Mouse (Mus musculus) stomach, embryonic 15.5 days (tissue): ENCODE measurements around the gene Vps33b. TPM values are rescaled to one million over a fixed set of nuclear protein-coding genes. Genes with fewer than 3 reads are reported as not detected.

Source experiments
- ATAC-seq: fragments of 200-750 bp; cut with Nextera tagmentation; 2 replicates; pipeline ENCODE4 v1.8.0; 2017; ENCODE audit warnings: low read depth, moderate number of reproducible peaks, moderate TSS enrichment; ENCODE audit not compliant: insufficient read depth, low FRiP score
- H3K27ac ChIP-seq: fragments of 300-500 bp; sonication (generic); 2 replicates; pipeline ENCODE4 v1.5.1; 2015; ENCODE audit warnings: mild to moderate bottlenecking, inconsistent platforms
- H3K27me3 ChIP-seq: fragments of 300-500 bp; sonication (generic); replicated peaks from 2 replicates; pipeline ENCODE4 v1.6.1; 2015; ENCODE audit warnings: inconsistent platforms
- H3K36me3 ChIP-seq: fragments of 300-500 bp; sonication (generic); 2 replicates; pipeline ENCODE4 v1.6.1; 2015; ENCODE audit warnings: inconsistent platforms
- H3K4me1 ChIP-seq: fragments of 300-500 bp; sonication (generic); 2 replicates; pipeline ENCODE4 v1.6.1; 2015; ENCODE audit warnings: inconsistent platforms
- H3K4me2 ChIP-seq: fragments of 300-500 bp; sonication (generic); 2 replicates; pipeline ENCODE4 v1.6.1; 2015; ENCODE audit warnings: mild to moderate bottlenecking, inconsistent platforms
- H3K4me3 ChIP-seq: fragments of 300-500 bp; sonication (generic); replicated peaks from 2 replicates; pipeline ENCODE4 v1.5.1; 2015; ENCODE audit warnings: inconsistent platforms
- H3K9ac ChIP-seq: fragments of 300-500 bp; sonication (generic); 2 replicates; pipeline ENCODE4 v1.6.1; 2015; ENCODE audit warnings: inconsistent platforms
- H3K9me3 ChIP-seq: fragments of 300-500 bp; sonication (generic); 2 replicates; pipeline ENCODE4 v1.6.1; 2016; ENCODE audit warnings: inconsistent platforms
- WGBS: fragments of 180-500 bp; shearing (Covaris S2); methylation state at CpG from one replicate; pipeline ENCODE4 v1.1.7; 2015; 5-methylcytosine and 5-hydroxymethylcytosine counted together
- polyA plus RNA-seq: library from polyadenylated mRNA; unstranded; fragments of >200 nt; fragmentation: Nextera tagmentation; extraction: Ambion mirVana; gene quantifications from 2 replicates; pipeline ENCODE4 v1.2.1, GENCODE M21; 2015

Vps33b gene
- polyA plus RNA-seq, 1 experiment from 2014 or later = 12.9 TPM

DNA sequence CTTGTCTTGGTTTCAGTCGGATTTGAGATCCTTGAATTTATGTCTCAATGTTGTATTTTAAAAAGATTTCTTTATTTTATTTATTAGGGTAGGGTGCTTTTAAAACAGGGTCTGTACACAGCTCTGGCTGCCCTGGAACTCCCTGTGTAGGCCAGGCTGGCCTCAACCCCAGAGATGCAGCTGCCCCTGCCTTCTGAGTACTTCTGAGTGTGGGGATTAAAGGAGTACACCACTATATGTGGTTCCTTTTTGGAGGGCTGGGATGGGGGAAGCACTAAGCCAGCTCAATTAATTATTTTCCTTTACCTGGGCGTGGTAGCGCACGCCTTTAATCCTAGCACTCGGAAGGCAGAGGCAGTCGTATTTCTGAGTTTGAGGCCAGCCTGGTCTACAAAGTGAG, 27.0 kb downstream of the Vps33b start:
- H3K4me2 ChIP-seq = 0 out of 2 replicates have a peak overlapping the region, but pooled peaks have one; percentile 78

DNA sequence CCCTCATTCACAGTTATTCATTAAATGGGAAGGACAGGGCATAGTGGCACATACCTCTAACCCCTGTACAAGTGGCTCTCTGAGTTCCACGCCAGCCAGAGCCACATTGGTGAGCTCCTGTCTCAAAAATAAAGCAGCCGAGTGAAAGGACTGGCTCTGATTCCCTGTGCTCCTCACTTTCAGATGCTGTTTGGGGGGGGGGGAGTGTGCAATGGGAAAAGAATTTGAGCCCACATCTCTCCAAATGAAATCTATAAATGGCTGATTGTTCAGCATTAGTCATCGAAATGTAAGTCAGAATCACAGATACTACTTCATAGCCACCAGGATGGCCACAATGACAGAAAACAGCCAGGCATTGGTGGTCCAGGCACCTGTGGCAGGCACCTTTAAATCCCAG, 27.6 kb downstream of the Vps33b start:
- no peak overlapping the region for H3K9ac ChIP-seq
- no peak for ATAC-seq
- peaks cover 15% of the 10 kb centered on the region for H3K36me3 ChIP-seq
- H3K27me3 ChIP-seq = no peaks in the 10 kb centered on the region
- peak overlapping the region; percentile 24; the same call in 1 of the 2 replicates for H3K4me2 ChIP-seq
- no peaks in the 10 kb centered on the region for H3K9me3 ChIP-seq
- H3K4me1 ChIP-seq = 0 out of 2 replicates have a peak, but pooled peaks cover 12% of the 10 kb centered on the region
- no peak overlapping the region for H3K27ac ChIP-seq
- H3K4me3 ChIP-seq = no peak overlapping the region
- WGBS = 80% methylated on average over 3 of the region's 3 CpGs

More for the DNA sequence above, 27.0 kb downstream of the Vps33b start:
- Histone ChIP-seq H3K4me3 (no peak overlapping the region), H3K27me3 (no peaks in the 10 kb centered on the region), H3K9me3 (no peaks in the 10 kb centered on the region), H3K4me1 (0 out of 2 replicates have a peak, but pooled peaks cover 12% of the 10 kb centered on the region), H3K36me3 (peaks cover 10% of the 10 kb centered on the region), H3K27ac (no peak overlapping the region), H3K9ac (no peak overlapping the region)
- no peak for ATAC-seq
- 90% methylated on average over 6 of the region's 6 CpGs for WGBS

DNA sequence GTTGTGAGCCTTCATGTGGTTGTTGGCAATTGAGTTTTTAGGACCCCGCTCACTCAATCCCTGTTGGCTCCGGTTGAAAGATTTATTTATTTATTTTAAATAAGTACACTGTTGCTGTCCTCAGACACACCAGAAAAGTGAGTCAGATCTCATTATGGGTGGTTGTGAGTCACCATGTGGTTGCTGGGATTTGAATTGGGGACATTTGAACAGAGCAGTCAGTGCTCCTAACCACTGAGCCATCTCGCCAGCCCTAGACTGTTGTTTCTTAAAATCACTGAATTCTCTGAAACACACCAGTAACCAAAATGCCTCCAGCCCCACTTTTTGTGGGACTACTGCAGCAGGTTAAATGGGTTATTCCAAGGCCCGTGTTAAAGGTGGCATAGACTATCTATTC, 29.3 kb downstream of the Vps33b start:
- H3K9me3 ChIP-seq = no peaks in the 10 kb centered on the region
- H3K36me3 ChIP-seq = peaks cover 26% of the 10 kb centered on the region
- 94% methylated on average over 4 of the region's 4 CpGs for WGBS
- no peak overlapping the region for H3K4me3 ChIP-seq
- no peak overlapping the region for H3K27ac ChIP-seq
- no peaks in the 10 kb centered on the region for H3K27me3 ChIP-seq
- 0 out of 2 replicates have a peak, but pooled peaks cover 12% of the 10 kb centered on the region for H3K4me1 ChIP-seq
- no peak for ATAC-seq
- no peak overlapping the region for H3K4me2 ChIP-seq
- no peak overlapping the region for H3K9ac ChIP-seq

DNA sequence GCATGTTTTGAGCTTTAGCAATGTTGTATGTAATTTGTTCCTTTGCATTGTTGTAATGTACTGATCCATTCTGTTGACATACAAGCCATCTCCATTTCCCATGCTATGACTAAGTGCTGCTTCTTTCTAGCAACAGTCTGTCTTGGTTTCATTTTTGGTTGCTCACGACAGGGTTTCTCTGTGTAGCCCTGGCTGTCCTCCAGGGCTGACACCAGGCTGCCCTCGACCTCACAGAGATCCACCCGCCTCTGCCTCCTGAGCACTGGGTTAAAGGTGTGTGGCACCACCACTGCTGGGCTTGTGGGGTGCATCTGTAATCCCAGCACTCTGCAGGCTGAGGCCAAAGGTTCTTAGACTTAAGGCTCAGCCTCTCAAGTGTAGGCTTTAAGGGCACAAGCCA, 30.1 kb downstream of the Vps33b start:
- no peak overlapping the region for H3K4me3 ChIP-seq
- no peaks in the 10 kb centered on the region for H3K27me3 ChIP-seq
- ATAC-seq = no peak
- peaks cover 34% of the 10 kb centered on the region for H3K36me3 ChIP-seq
- H3K9me3 ChIP-seq = no peaks in the 10 kb centered on the region
- WGBS = 79% methylated on average over 3 of the region's 3 CpGs
- H3K9ac ChIP-seq = no peak overlapping the region
- H3K4me1 ChIP-seq = 0 out of 2 replicates have a peak, but pooled peaks cover 12% of the 10 kb centered on the region
- no peak overlapping the region for H3K27ac ChIP-seq
- H3K4me2 ChIP-seq = no peak overlapping the region

DNA sequence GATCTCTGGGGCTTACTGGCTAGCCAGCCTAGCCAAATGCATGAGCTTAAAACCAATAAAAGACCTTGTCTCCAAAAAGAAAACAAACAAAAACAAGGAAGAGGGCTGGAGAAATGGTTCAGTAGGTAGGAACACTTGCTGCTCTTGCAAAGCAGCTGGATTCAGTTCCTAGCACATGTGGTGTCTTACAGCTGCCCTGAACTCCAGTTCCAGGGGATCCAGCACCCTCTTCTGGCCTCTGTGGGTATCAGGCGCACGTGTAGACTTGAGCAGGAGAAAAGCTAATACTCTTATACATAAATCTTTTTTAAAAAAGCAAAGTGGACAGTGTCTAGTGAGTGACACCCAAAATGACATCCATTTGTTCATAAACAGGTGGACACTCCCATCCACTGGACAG, 32.1 kb downstream of the Vps33b start:
- Histone ChIP-seq H3K4me2 (no peak overlapping the region), H3K27me3 (no peaks in the 10 kb centered on the region), H3K9me3 (no peaks in the 10 kb centered on the region), H3K36me3 (peaks cover 49% of the 10 kb centered on the region), H3K9ac (no peak overlapping the region), H3K27ac (no peak overlapping the region), H3K4me3 (no peak overlapping the region), H3K4me1 (0 out of 2 replicates have a peak, but pooled peaks cover 5% of the 10 kb centered on the region)
- no peak for ATAC-seq
- 90% methylated on average over 2 of the region's 2 CpGs for WGBS

DNA sequence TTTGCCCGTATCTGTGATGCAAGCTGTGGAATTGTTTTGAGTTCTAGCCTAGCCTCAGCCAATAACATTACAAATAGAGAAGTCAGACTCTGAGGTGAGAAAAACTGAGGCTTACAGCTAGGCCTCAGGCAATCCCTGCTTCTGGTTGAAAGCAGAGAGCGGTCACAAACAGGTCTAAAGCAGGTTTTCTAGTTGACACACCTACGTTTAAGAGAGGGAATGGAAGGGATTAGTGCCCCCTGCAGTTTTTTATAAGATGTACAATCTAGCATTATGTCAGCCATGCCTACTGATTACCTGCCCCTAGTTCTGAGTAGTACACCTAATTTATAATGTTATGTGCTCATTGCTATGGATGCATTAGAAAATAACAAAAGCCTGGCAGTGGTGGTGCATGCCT, 38.3 kb downstream of the Vps33b start:
- no peak for ATAC-seq
- WGBS = 74% methylated on average over 3 of the region's 3 CpGs
- no peak overlapping the region for H3K9ac ChIP-seq
- no peaks in the 10 kb centered on the region for H3K4me1 ChIP-seq
- H3K9me3 ChIP-seq = no peaks in the 10 kb centered on the region
- no peak overlapping the region for H3K4me2 ChIP-seq
- H3K36me3 ChIP-seq = peaks cover 82% of the 10 kb centered on the region
- no peak overlapping the region for H3K27ac ChIP-seq
- no peaks in the 10 kb centered on the region for H3K27me3 ChIP-seq
- H3K4me3 ChIP-seq = no peak overlapping the region

DNA sequence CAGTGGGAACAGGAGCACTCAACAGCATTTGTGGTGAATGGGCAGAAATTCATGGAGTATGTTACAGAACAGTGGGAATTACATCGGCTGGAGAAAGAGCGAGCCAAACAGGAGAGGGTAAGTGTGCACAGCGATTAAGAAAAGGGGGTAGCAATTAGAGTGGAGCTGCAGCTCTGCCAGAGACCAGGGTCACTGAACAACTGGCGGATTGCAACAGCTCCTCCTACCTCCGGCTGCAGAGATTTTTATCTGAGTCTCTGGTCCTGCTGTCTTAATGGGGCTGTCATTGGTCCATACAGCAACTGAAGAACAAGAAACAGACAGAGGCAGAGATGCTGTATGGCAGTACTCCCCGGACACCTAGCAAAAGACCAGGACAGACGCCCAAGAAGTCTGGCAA, 41.3 kb downstream of the Vps33b start:
- no peak for ATAC-seq
- Histone ChIP-seq H3K9ac (no peak overlapping the region), H3K4me2 (no peak overlapping the region), H3K27me3 (no peaks in the 10 kb centered on the region), H3K27ac (no peak overlapping the region), H3K36me3 (peaks cover 83% of the 10 kb centered on the region), H3K4me1 (no peaks in the 10 kb centered on the region), H3K4me3 (no peak overlapping the region), H3K9me3 (no peaks in the 10 kb centered on the region)
- 85% methylated on average over 7 of the region's 7 CpGs for WGBS

DNA sequence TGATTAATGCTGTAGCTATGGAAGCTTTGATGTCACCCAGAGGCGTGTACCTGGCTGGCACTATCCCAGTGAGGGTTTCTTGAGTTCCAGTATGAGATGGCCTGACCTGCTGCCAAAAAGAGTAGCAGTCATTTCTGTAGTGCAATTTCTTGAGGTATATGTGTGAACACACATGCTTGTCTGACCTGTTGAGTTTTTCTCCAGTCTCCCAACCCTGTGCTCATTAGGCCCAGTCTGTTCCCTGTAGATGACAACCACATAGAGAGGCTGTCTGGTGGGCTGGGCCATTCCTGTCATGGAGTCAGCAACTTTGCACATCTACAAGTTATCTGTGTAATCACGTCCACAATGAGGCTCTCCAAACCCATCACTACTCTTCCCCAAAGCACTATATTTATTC, 46.3 kb downstream of the Vps33b start:
- Histone ChIP-seq H3K27me3 (no peaks in the 10 kb centered on the region), H3K27ac (no peak overlapping the region), H3K4me2 (no peak overlapping the region), H3K4me1 (no peaks in the 10 kb centered on the region; the same call in 1 of the 2 replicates), H3K9ac (no peak overlapping the region), H3K36me3 (peaks cover 49% of the 10 kb centered on the region), H3K9me3 (no peaks in the 10 kb centered on the region), H3K4me3 (no peak overlapping the region)
- no peak for ATAC-seq
- 89% methylated on average over 2 of the region's 2 CpGs for WGBS

DNA sequence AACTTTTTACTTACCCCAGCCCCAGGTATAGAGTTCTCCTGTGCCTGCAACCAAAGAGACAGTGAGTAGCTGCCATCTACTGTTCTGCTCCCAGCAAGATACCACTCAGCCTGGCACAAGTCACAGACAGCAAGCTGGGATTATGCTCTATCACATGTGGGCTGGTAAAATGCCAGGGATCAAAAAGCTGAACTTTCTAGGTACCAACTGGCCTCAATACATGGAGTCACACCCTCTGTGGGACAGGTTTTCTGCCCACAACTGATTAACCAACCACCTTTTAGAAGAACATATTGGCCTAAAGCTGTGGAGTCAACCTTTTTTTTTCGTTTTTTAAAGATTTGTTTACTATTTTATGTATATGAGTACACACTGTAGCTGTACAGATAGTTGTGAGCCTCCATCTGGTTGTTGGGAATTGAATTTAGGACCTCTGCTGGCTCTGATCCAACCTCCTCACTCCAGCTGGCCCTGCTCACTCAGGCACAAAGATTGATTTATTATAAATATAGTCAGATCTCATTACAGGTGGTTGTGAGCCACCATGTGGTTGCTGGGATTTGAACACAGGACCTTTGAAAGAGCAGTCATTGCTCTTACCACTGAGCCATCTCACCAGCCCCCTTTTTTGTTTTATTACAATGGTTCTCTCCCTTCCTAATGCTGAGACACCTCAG, 48.1 kb downstream of the Vps33b start:
- Histone ChIP-seq H3K4me2 (no peak overlapping the region), H3K4me3 (no peak overlapping the region), H3K9ac (no peak overlapping the region), H3K4me1 (no peaks in the 10 kb centered on the region; the same call in 1 of the 2 replicates), H3K27me3 (no peaks in the 10 kb centered on the region), H3K9me3 (no peaks in the 10 kb centered on the region), H3K27ac (no peak overlapping the region), H3K36me3 (peaks cover 34% of the 10 kb centered on the region)
- 55% methylated on average over 1 of the region's 1 CpGs for WGBS
- no peak for ATAC-seq

DNA sequence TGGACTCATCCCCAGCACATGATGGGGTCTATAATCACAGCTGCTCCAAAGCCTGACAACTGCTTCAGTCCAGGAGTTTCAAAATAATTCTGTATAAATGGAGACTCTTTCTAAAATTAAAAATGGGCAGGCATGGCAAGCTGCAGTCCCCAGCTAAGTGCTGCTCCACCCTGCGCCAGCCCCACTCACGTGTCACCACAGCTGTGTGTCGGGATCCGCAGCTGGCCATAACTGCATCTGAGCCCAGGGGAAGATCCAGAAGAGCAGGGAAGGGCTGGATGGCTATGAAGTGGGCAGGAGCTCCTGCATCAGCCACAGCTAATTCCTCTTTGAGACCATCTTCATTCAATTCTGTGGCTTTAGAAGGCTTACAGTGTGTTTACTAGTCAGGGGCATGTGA, 49.2 kb downstream of the Vps33b start:
- peaks cover 24% of the 10 kb centered on the region for H3K36me3 ChIP-seq
- WGBS = 87% methylated on average over 4 of the region's 4 CpGs
- ATAC-seq = no peak
- H3K4me3 ChIP-seq = no peak overlapping the region
- no peak overlapping the region for H3K9ac ChIP-seq
- H3K4me1 ChIP-seq = no peaks in the 10 kb centered on the region; the same call in 1 of the 2 replicates
- H3K4me2 ChIP-seq = no peak overlapping the region
- H3K27ac ChIP-seq = no peak overlapping the region
- no peaks in the 10 kb centered on the region for H3K9me3 ChIP-seq
- H3K27me3 ChIP-seq = no peaks in the 10 kb centered on the region

DNA sequence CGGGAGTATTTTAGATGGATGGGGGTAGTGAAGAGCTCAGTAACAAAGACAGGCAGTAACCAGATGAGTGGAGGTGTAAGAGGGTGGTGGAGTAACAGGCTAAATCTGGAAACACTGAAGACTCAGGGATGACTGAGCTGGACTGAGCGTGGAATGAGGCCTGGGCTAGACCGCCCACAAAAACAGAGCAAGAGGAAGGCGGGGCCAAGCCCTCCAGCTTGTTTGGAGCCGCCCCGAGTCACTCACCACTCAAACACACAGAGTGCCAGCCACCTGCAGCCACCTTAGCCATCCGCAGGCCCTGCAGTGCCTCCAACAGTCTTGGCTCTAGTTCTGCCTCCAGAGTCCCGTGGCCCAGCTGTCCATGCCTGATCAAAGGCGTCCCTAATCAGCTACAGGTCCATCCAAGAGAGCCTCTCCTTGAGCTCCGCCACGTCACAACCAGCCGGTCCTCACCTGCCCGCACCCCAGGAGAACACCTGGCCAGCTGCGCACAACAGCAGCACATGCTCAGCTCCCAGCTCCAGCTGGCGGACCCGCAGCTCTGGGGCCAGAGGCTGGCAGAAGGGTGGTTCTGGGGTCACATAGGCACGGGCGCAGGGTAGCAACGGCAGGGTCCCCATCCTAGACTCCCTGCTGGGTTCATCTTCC, 50.5 kb downstream of the Vps33b start:
- Histone ChIP-seq H3K36me3 (peaks cover 12% of the 10 kb centered on the region), H3K4me2 (no peak overlapping the region), H3K4me1 (no peaks in the 10 kb centered on the region; the same call in 1 of the 2 replicates), H3K27me3 (no peaks in the 10 kb centered on the region), H3K9ac (no peak overlapping the region), H3K4me3 (no peak overlapping the region), H3K9me3 (no peaks in the 10 kb centered on the region), H3K27ac (no peak overlapping the region)
- 77% methylated on average over 18 of the region's 19 CpGs for WGBS
- no peak for ATAC-seq

DNA sequence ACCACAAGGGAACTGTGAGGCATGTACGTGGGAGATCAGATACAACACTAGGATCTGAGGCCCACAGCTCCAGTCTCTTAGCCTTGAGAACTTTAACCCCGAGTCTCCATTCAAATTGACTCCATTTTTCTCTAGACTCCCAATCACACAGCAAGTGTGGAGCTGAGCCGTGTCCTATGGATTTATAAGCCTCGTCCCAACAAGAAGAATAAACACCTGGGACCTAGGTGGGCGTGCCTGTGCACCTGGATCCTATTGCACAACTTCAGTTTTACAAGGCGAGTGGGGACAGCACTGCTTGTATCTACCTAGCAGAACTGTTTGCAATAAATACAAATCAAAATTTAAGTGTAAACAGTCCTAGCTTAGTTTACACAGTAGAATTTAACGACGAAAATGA, 53.9 kb downstream of the Vps33b start:
- H3K9me3 ChIP-seq = no peaks in the 10 kb centered on the region
- H3K27me3 ChIP-seq = no peaks in the 10 kb centered on the region
- peak overlapping the region; percentile 91; the same call in 1 of the 2 replicates for H3K27ac ChIP-seq
- peak overlapping the region; percentile 64 for H3K4me3 ChIP-seq
- 11% methylated on average over 8 of the region's 8 CpGs for WGBS
- peak overlapping the region; percentile 40 for H3K9ac ChIP-seq
- ATAC-seq = no peak
- H3K4me2 ChIP-seq = peak overlapping the region; percentile 60
- no peaks in the 10 kb centered on the region; the same call in 1 of the 2 replicates for H3K4me1 ChIP-seq
- H3K36me3 ChIP-seq = peaks cover 26% of the 10 kb centered on the region
